Mouse (Mus musculus) bone marrow, adult 2 months (tissue): Measurements from ENCODE around the gene Abhd12b. TPM values are rescaled to one million over a fixed set of nuclear protein-coding genes. Genes with fewer than 3 reads are reported as not detected.
A peak's percentile ranks its signal among the peaks of the same experiment; 100 is the strongest.

ENCODE experiments used
- H3K27ac ChIP-seq: fragments of 200-500 bp; 2 replicates; pipeline ENCODE4 v1.5.1; 2012; ENCODE audit warnings: low read depth, mild to moderate bottlenecking, control low read depth, inconsistent platforms, low read length; ENCODE audit not compliant: control insufficient read depth, poor library complexity, insufficient read depth
- H3K4me1 ChIP-seq: fragments of 200-500 bp; 2 replicates; pipeline ENCODE4 v1.6.1; 2011; ENCODE audit warnings: low read length; ENCODE audit not compliant: control insufficient read depth, insufficient read depth
- H3K4me3 ChIP-seq: fragments of 200-500 bp; replicated peaks from 2 replicates; pipeline ENCODE3; 2011; ENCODE audit warnings: mild to moderate bottlenecking, low read depth, low read length, control low read depth; ENCODE audit not compliant: control insufficient read depth
- CTCF ChIP-seq: fragments of 200-500 bp; IDR thresholded peaks from 2 replicates; pipeline ENCODE4 v1.5.1; 2011; ENCODE audit warnings: low read length, control low read depth; ENCODE audit not compliant: control insufficient read depth, insufficient read depth
- POLR2A ChIP-seq: fragments of 200-500 bp; IDR thresholded peaks from 2 replicates; pipeline ENCODE4 v1.6.1; 2011; ENCODE audit warnings: low read depth, mild to moderate bottlenecking, control low read depth, low read length, borderline replicate concordance; ENCODE audit not compliant: control insufficient read depth
- WGBS: fragments of 180-500 bp; shearing (Covaris S2); methylation state at CpG from one replicate; pipeline ENCODE4 v1.1.7; 2018; 5-methylcytosine and 5-hydroxymethylcytosine counted together
- polyA plus RNA-seq: library from polyadenylated mRNA; stranded (reverse); fragments of >200 nt; gene quantifications from 2 replicates; pipeline ENCODE4 v1.2.4, GENCODE M21; 2011; ENCODE audit warnings: low replicate concordance; ENCODE audit not compliant: missing spikeins, insufficient read depth, insufficient read length

Gene Abhd12b
- polyA plus RNA-seq, 1 experiment: 1.6 TPM

DNA sequence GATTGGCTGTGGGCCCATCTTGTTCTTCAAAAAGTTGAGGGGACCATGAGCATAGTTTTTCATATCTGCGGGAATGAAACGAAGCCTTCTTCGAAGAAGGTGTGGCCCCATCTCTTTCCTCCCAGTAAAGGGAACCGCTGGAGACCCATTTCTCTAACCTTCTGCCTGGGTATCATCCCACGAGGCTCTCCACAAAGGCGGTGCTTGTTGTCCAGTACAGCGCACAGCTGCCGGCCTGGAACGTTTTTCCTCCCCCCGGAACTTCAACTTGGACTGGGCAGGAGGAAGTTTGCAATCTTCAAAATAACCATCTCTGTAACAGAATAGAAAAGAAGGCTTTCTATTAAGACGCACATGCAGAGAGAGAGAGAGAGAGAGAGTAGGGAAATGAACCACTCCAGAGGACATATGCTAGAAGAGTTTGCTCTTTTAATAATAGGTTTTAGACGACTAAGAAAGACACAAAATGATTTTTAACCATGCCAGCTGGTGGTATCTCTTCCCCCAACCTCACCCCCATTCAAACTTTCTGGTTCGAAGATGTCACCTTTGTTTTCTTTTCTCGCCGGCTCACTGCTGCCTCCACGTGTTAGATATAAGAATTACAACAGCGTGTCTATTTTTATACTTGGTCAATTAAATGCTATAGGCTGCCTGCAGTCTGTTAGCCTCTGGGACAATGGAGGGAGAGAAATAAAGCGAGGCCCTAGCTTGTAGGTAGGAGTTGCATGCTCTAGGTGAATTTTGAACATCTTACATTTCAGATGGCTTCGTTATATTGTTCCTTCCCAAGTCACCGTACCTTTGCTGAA is 9.1 kb upstream of the Abhd12b start:
- peak; percentile 39 for TF ChIP-seq CTCF
- TF ChIP-seq POLR2A: no peak
- Histone ChIP-seq H3K4me1 (peaks cover 4% of the 10 kb centered on the region), H3K27ac (no peak overlapping the region), H3K4me3 (no peak overlapping the region)
- 37% methylated on average over 20 of the region's 20 CpGs for WGBS

DNA sequence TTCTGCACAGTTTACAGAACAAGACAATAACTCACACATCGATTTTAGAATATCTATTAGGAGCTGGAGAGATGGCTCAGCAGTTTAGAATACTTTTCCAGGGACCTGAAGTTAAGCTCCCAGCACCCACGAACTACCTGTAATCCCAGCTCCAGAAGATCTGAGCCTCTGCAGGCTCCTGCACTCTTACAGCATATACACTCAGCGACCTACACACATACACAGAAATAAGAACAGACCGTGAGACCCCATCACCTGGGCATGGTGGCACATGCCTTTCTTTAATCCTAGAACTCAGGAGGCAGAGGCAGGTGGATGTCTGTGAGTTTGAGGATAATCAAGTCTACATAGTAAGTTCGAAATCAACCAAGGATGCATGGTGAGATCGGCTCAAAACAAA is 8.4 kb upstream of the Abhd12b start:
- Histone ChIP-seq H3K4me1 (peaks cover 2% of the 10 kb centered on the region; the same call in 1 of the 2 replicates), H3K27ac (no peak overlapping the region), H3K4me3 (no peak overlapping the region)
- TF ChIP-seq POLR2A: no peak
- TF ChIP-seq CTCF: no peak
- WGBS: 79% methylated on average over 6 of the region's 6 CpGs

- peak overlapping the region; percentile 46 for H3K4me3 ChIP-seq
- no peaks in the 10 kb centered on the region; the same call in 1 of the 2 replicates for H3K4me1 ChIP-seq
- 9% methylated on average over 13 of the region's 13 CpGs for WGBS
- H3K27ac ChIP-seq: no peak overlapping the region
- TF ChIP-seq POLR2A: no peak
- TF ChIP-seq CTCF: no peak
Observed at GRCm38 (mm10) chr12:70147986-70148630, 5.8 kb upstream of the Abhd12b start.

DNA sequence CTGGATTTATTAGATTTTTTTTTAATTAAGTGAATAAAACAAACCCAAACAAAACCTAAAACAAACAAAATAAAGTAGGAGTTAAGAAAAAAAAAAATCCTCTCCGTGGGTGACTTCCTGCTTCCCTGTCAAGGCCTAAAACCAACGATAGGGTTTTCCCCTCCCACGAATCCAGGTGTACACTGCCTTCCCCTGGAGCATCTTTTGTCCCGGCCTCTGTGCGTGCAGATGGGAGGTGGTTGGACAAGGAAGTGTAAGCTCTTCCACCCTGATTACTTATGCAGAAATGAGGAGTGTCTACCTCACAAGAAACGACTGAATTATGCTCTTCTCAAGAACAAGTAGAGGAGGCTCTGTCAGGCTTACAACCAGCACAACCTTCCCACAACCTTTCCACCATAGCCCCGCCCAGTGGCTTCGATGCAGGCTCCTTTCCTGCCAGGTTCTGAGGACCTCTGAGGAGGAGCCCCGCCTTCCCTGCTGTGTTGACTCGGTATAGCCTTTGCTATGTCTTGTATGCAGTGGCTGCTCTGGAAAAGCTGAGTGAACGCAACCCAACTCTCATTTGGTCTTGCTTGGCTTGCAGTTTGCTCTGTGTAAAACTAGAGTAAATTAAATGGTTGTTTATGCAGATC is 5.2 kb upstream of the Abhd12b start:
- Histone ChIP-seq H3K27ac (no peak overlapping the region), H3K4me3 (peak overlapping the region; percentile 38), H3K4me1 (no peaks in the 10 kb centered on the region; the same call in 1 of the 2 replicates)
- TF ChIP-seq POLR2A: no peak
- no peak for TF ChIP-seq CTCF
- WGBS: 12% methylated on average over 11 of the region's 11 CpGs

GRCm38 (mm10) chr12:70156222-70156621 is 2.3 kb downstream of the Abhd12b start:
- no peaks in the 10 kb centered on the region for H3K4me1 ChIP-seq
- 33% methylated on average over 6 of the region's 6 CpGs for WGBS
- no peak for TF ChIP-seq POLR2A
- no peak for TF ChIP-seq CTCF
- no peak overlapping the region for H3K4me3 ChIP-seq
- H3K27ac ChIP-seq: no peak overlapping the region

GRCm38 (mm10) chr12:70157292-70158066 is 3.5 kb downstream of the Abhd12b start:
- TF ChIP-seq POLR2A: no peak
- no peak for TF ChIP-seq CTCF
- 63% methylated on average over 5 of the region's 5 CpGs for WGBS
- Histone ChIP-seq H3K27ac (no peak overlapping the region), H3K4me3 (no peak overlapping the region), H3K4me1 (no peaks in the 10 kb centered on the region)

DNA sequence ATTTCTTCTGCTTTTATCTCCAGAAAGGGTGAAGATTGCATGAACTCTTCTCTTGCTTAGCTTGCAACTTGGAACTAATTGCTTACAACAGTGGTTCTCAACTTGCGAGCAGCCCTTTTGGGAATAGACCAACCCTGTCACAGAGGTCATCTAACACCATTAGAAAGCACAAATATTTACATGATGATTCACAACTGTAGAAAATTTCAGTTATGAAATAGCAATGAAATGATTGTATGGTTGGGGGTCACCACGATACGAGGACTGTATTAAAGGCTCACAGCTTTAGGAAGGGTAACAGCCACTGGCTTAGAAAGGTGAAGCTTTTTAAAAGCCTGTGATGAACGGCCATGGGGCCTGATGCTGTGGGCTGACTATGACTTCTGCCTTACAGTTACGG is 7.1 kb downstream of the Abhd12b start:
- WGBS: 80% methylated on average over 5 of the region's 5 CpGs
- H3K27ac ChIP-seq: no peak overlapping the region
- TF ChIP-seq POLR2A (no peak), CTCF (no peak)
- H3K4me1 ChIP-seq: no peaks in the 10 kb centered on the region
- no peak overlapping the region for H3K4me3 ChIP-seq

GRCm38 (mm10) chr12:70164741-70165140 is 10.8 kb downstream of the Abhd12b start:
- H3K4me1 ChIP-seq: no peaks in the 10 kb centered on the region
- WGBS: 56% methylated on average over 3 of the region's 3 CpGs
- TF ChIP-seq POLR2A (no peak), CTCF (no peak)
- H3K4me3 ChIP-seq: no peak overlapping the region
- H3K27ac ChIP-seq: no peak overlapping the region
